Mouse (Mus musculus) testis, adult 2 months (tissue): ENCODE measurements at regions not wholly inside any gene's neighbourhood (a gene's known extent, or its start where the extent isn't known, plus 50 kb on each side); places are given as distances from the start of the nearest gene placed in this dataset.
A peak's percentile ranks its signal among the peaks of the same experiment; 100 is the strongest.

Experiments
- H3K27ac ChIP-seq: fragments of 200-500 bp; 2 replicates; pipeline ENCODE4 v1.5.1; 2012; ENCODE audit warnings: low read depth, low read length; ENCODE audit not compliant: control insufficient read depth, insufficient read depth
- H3K27me3 ChIP-seq: fragments of 200-500 bp; 2 replicates; pipeline ENCODE4 v1.6.1; 2012; ENCODE audit warnings: mild to moderate bottlenecking, low read length, moderate library complexity; ENCODE audit not compliant: control insufficient read depth, insufficient read depth
- H3K36me3 ChIP-seq: fragments of 200-500 bp; 2 replicates; pipeline ENCODE4 v1.6.1; 2012; ENCODE audit warnings: mild to moderate bottlenecking, low read length; ENCODE audit not compliant: control insufficient read depth, insufficient read depth
- H3K4me1 ChIP-seq: fragments of 200-500 bp; 2 replicates; pipeline ENCODE4 v1.6.1; 2012; ENCODE audit warnings: low read length; ENCODE audit not compliant: control insufficient read depth, insufficient read depth
- H3K4me3 ChIP-seq: fragments of 200-500 bp; 2 replicates; pipeline ENCODE4 v1.5.1; 2012; ENCODE audit warnings: low read depth, mild to moderate bottlenecking, low read length, moderate library complexity, mixed read lengths; ENCODE audit not compliant: control insufficient read depth
- CTCF ChIP-seq: fragments of 200-500 bp; IDR thresholded peaks from 2 replicates; pipeline ENCODE4 v1.5.1; 2012; ENCODE audit warnings: low read depth, mild to moderate bottlenecking, inconsistent platforms, low read length, moderate library complexity; ENCODE audit not compliant: control insufficient read depth, insufficient read depth, insufficient replicate concordance
- POLR2A ChIP-seq: fragments of 200-500 bp; IDR thresholded peaks from 2 replicates; pipeline ENCODE4 v1.6.1; 2012; ENCODE audit warnings: low read depth, mild to moderate bottlenecking, inconsistent platforms, low read length, moderate library complexity; ENCODE audit not compliant: control insufficient read depth

DNA sequence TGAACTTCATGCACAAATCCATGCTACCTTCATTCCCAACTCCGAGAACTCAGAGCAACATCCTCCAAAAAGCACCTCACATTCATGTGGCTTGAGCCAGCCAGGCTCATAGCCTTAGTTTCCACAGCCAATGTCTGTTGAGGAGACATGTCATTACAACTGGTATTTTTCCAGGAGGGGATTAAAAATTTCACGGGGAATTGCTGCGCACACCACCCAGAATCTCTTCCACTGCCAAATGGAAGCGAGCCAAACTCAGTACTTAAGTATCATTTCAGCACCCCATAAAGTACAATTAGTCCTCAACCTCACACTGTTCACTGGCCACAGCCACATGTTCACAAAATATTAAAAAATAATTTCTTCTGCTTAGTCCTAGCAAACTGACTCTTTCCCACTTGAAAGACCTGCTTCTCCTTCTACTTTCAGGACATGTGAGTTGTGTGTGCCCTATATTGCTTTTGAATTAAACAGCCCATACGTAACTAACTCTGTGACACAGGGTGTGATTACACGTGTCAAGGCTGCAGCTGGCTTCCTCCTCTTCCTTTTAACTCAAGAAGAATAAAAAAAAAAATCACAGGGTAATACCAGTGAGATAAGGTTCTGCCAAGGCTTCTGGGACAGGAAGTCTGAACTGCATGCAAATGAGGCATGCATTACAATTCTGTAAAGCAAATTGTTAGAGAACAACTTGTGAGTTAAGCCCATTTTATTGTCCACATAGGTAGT is 157.8 kb downstream of the Cox18 start:
- Histone ChIP-seq H3K4me3 (no peak overlapping the region), H3K27me3 (no peaks in the 10 kb centered on the region), H3K36me3 (no peaks in the 10 kb centered on the region), H3K27ac (no peak overlapping the region), H3K4me1 (no peaks in the 10 kb centered on the region)
- TF ChIP-seq POLR2A (no peak), CTCF (no peak)

DNA sequence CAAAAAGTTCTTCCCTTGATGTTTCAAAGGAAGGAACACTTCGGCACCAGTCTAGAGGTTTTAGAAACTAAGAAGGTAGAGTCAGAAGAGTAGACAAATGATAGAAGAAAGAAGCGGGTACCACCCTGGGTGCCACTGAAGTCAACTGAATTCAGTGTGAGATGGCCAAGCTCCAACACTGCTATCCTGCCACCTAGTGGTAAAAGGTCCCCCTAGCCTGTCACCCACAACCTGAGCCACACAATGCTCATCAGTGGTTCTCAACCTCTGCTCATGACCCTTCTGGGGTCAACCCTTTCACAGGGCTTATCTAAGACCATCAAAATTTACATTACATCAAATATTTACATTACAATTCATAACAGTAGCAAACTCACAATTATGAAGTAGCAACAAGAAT is 168.1 kb downstream of the Cox18 start:
- Histone ChIP-seq H3K27ac (no peak overlapping the region), H3K27me3 (no peaks in the 10 kb centered on the region), H3K4me3 (no peak overlapping the region), H3K4me1 (no peaks in the 10 kb centered on the region), H3K36me3 (no peaks in the 10 kb centered on the region)
- no peak for TF ChIP-seq POLR2A
- peak; percentile 29; the same call in 1 of the 2 replicates for TF ChIP-seq CTCF

DNA sequence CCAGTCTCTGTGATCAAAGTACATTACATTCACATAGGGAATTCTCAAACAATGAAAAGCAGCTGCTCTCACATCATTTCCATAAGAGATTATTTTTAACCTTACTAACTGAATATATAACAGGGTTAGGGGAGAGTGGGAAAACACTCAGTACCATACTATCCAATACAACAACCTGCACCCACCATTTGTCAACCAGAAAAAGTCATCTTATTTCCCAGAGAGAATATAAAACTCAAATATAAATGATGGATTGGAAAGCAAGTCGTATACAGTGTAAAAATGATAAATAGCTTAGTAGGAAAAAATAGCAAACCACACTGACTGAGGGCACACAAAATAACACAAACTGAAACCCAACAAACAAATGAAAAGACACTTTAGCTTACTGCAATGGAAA is 169.4 kb upstream of the Adamts3 start:
- H3K4me1 ChIP-seq = no peaks in the 10 kb centered on the region
- no peak overlapping the region for H3K4me3 ChIP-seq
- TF ChIP-seq POLR2A (no peak), CTCF (no peak)
- H3K36me3 ChIP-seq = no peaks in the 10 kb centered on the region
- no peaks in the 10 kb centered on the region for H3K27me3 ChIP-seq
- no peak overlapping the region for H3K27ac ChIP-seq

DNA sequence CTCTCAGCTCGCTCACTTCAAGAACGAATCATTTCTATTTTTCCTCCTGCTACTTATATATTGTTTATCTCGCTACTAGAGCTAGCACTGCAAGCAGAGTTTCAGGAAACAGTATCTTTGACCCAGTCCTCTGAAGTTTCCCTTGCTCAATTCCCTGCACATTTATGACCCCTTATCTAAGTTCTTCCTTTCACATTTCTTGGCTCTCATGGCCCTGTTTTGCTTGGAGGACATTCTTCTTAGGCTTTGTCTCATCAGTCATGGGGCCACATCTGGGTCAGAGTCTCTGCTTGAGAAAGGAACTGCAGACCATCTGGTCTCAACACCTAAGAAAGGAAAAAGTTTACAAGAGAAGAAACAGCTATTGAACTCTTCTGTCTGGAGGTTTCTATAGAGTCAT is 166.7 kb upstream of the Adamts3 start:
- H3K36me3 ChIP-seq = no peaks in the 10 kb centered on the region
- H3K27ac ChIP-seq = no peak overlapping the region
- no peaks in the 10 kb centered on the region for H3K27me3 ChIP-seq
- TF ChIP-seq CTCF = no peak
- TF ChIP-seq POLR2A = no peak
- H3K4me3 ChIP-seq = no peak overlapping the region
- no peaks in the 10 kb centered on the region for H3K4me1 ChIP-seq

DNA sequence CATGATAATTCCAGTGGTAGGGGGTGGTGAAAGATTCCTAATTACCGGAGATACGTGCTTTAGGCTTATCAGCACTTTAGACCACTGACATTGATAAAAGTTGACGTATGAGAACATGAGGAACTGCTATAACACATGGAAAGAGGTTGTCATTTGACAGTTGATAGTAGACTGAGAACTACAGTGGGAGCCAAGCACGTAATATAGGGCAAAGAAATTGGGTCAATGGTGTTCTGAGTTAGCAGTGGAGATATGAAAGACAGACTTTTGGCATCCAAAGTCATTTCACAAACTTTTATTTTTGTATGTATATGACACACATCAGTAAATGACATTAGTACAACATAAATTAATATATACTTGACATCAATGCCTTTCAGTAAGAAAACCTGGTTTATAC is 159.6 kb upstream of the Adamts3 start:
- Histone ChIP-seq H3K36me3 (no peaks in the 10 kb centered on the region), H3K4me3 (no peak overlapping the region), H3K4me1 (no peaks in the 10 kb centered on the region), H3K27ac (no peak overlapping the region), H3K27me3 (no peaks in the 10 kb centered on the region)
- TF ChIP-seq CTCF (no peak), POLR2A (no peak)

DNA sequence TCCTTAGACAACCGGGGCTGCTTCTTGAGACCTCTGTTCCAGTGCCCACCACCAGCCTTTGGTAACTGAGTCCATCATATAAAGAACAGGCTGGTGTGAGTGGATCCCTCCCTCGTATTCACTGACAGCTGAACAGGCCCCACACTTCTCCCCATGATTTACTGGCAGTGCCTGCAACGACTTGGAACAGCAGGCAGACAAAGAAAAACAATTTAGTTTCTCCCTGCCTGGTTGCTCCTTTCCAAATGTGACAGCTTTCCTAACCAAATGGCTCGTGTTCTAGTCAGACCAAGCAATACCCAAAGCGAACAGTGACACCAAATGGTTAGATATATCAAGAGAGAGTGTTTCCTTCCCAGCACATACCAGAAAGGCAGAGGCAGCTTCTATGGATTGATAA is 150.0 kb upstream of the Adamts3 start:
- H3K4me1 ChIP-seq = peaks cover 7% of the 10 kb centered on the region
- no peak for TF ChIP-seq CTCF
- TF ChIP-seq POLR2A = no peak
- no peak overlapping the region for H3K27ac ChIP-seq

DNA sequence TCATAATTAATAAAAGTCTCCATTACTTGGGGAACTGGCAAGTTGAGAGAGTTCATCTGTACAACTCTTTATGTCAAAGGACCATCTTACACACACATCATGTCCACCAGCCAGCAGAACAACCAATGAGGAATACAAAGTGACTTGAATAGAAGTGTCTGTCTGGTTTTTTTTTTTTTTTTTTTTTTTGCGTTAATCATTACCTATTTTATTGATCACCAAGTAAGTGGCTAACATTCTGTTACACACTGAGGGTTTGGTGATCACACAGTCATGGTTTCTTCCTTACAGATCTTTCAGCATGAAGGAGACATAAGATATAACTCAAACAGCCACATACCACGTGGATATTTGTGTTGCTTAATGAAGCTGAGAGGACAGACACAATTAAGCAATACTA is 147.6 kb upstream of the Adamts3 start:
- peaks cover 7% of the 10 kb centered on the region for H3K4me1 ChIP-seq
- no peaks in the 10 kb centered on the region for H3K27me3 ChIP-seq
- no peak overlapping the region for H3K27ac ChIP-seq
- no peak overlapping the region for H3K4me3 ChIP-seq
- no peak for TF ChIP-seq CTCF
- TF ChIP-seq POLR2A = no peak
- H3K36me3 ChIP-seq = no peaks in the 10 kb centered on the region

More for the DNA sequence above, 150.0 kb upstream of the Adamts3 start:
- Histone ChIP-seq H3K36me3 (no peaks in the 10 kb centered on the region), H3K4me3 (no peak overlapping the region), H3K27me3 (no peaks in the 10 kb centered on the region)

DNA sequence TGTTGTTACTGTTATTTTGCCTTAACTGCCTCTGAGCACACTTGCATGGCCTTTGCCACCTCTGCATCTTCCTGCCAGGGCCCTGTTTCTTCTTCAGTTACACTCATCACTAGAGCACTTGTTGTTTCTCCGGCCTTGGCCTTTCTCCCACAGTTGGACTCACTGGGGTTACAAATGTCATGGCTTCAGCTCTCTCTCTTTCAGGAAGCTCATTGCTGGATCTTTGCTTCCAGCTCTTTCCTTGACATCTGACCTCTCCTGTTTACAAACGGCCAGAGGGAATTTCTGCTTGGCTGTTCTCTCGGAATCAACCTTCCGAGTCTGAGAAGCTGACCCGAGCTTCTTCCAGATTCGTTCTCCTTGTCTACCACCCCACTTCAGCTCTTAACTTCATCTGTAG is 146.6 kb upstream of the Adamts3 start:
- no peak overlapping the region for H3K27ac ChIP-seq
- H3K4me3 ChIP-seq = no peak overlapping the region
- no peaks in the 10 kb centered on the region for H3K36me3 ChIP-seq
- H3K4me1 ChIP-seq = peaks cover 7% of the 10 kb centered on the region
- TF ChIP-seq CTCF (no peak), POLR2A (no peak)
- no peaks in the 10 kb centered on the region for H3K27me3 ChIP-seq
